Mouse (Mus musculus) forebrain, embryonic 11.5 days (tissue): Measurements from ENCODE around the gene Sec24c. TPM values are rescaled to one million over a fixed set of nuclear protein-coding genes. Genes with fewer than 3 reads are reported as not detected.

Experiments used
- ATAC-seq: fragments of 200-750 bp; cut with Nextera tagmentation; replicated peaks from 2 replicates; pipeline ENCODE4 v1.8.0; 2017; ENCODE audit warnings: moderate TSS enrichment; ENCODE audit not compliant: low FRiP score
- DNase-seq: peaks from one replicate; pipeline ENCODE4 v3.0.0-alpha.2; 2017; ENCODE audit warnings: low spot score
- H3K27ac ChIP-seq: fragments of 300-500 bp; sonication (generic); 2 replicates; pipeline ENCODE4 v1.5.1; 2014; ENCODE audit warnings: low read depth, low read length
- H3K27me3 ChIP-seq: fragments of 300-500 bp; sonication (generic); 2 replicates; pipeline ENCODE4 v1.6.1; 2014; ENCODE audit warnings: mild to moderate bottlenecking, low read length, mixed read lengths; ENCODE audit not compliant: control insufficient read depth, insufficient read depth
- H3K36me3 ChIP-seq: fragments of 300-500 bp; sonication (generic); 2 replicates; pipeline ENCODE4 v1.6.1; 2014; ENCODE audit warnings: mild to moderate bottlenecking, low read length, moderate library complexity, mixed read lengths; ENCODE audit not compliant: control insufficient read depth, insufficient read depth
- H3K4me1 ChIP-seq: fragments of 300-500 bp; sonication (generic); replicated peaks from 2 replicates; pipeline ENCODE4 v1.6.1; 2014; ENCODE audit warnings: low read length, mixed read lengths; ENCODE audit not compliant: control insufficient read depth, insufficient read depth
- H3K4me2 ChIP-seq: fragments of 300-500 bp; sonication (generic); 2 replicates; pipeline ENCODE4 v1.6.1; 2014; ENCODE audit warnings: low read depth, mild to moderate bottlenecking, low read length, moderate library complexity, mixed read lengths; ENCODE audit not compliant: severe bottlenecking
- H3K4me3 ChIP-seq: fragments of 300-500 bp; sonication (generic); 2 replicates; pipeline ENCODE4 v1.5.1; 2014; ENCODE audit warnings: low read depth, low read length
- H3K9ac ChIP-seq: fragments of 300-500 bp; sonication (generic); 2 replicates; pipeline ENCODE4 v1.6.1; 2014; ENCODE audit warnings: low read length
- H3K9me3 ChIP-seq: fragments of 300-500 bp; sonication (generic); 2 replicates; pipeline ENCODE4 v1.6.1; 2016; ENCODE audit warnings: low read length, mixed read lengths; ENCODE audit not compliant: control insufficient read depth
- WGBS: fragments of 180-500 bp; shearing (Covaris S2); extraction: QIAGEN DNeasy Blood & Tissue Kit; methylation state at CpG from one replicate; pipeline ENCODE4 v1.1.7; 2014; 5-methylcytosine and 5-hydroxymethylcytosine counted together
- polyA plus RNA-seq: library from polyadenylated mRNA; unstranded; fragments of >200 nt; fragmentation: Nextera tagmentation; extraction: Ambion mirVana; gene quantifications from 2 replicates; pipeline ENCODE4 v1.2.1, GENCODE M21; 2014

Sec24c gene
- polyA plus RNA-seq, 1 experiment from 2014 or later = 94.5 TPM

DNA sequence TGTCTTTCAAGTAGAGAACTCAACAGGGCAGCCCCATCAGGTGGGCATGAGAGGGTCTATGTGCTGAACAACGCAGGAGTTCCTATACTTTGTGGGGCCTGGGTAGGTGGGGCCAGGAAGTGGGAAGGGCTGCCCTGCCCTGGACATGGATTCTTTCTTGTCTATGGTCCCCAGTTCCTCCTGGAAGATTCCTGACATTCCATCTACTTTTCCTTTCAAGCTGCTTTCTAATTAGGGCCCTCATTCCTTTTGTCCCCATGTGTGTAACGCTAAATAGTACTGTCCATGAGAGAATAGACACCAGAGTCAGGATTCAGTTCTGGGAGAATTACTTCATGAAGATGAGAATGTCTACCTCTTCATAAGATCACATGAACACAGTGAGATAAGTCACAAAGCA lies 10.5 kb upstream of the Sec24c start:
- Histone ChIP-seq H3K4me1 (peaks cover 6% of the 10 kb centered on the region), H3K36me3 (no peaks in the 10 kb centered on the region), H3K9ac (no peak overlapping the region), H3K27me3 (peaks cover 2% of the 10 kb centered on the region; the same call in 1 of the 2 replicates), H3K9me3 (no peaks in the 10 kb centered on the region), H3K4me3 (no peak overlapping the region), H3K4me2 (no peak overlapping the region), H3K27ac (no peak overlapping the region)
- no peak for DNase-seq
- WGBS = 69% methylated on average over 2 of the region's 2 CpGs
- no peak for ATAC-seq

DNA sequence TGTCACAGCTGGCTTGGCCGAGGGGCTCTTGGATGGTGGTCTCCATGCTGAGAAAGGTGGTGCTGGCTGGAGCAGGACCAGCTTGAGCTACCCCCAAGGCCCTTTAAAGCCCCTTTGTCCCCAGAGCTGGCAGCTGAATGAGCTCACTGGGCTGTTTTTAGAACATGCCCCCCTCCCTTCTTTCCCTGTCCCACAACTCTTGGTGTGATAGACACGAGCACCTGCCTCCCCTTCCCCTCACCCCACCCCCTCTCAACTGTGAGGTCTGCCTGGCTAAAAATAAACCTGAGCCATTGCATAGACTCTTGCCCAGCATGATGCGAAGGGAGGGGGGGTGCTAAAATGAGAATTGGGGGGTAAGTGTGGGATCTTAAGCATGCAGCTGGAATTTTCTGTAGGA lies 9.7 kb upstream of the Sec24c start:
- 54% methylated on average over 3 of the region's 3 CpGs for WGBS

DNA sequence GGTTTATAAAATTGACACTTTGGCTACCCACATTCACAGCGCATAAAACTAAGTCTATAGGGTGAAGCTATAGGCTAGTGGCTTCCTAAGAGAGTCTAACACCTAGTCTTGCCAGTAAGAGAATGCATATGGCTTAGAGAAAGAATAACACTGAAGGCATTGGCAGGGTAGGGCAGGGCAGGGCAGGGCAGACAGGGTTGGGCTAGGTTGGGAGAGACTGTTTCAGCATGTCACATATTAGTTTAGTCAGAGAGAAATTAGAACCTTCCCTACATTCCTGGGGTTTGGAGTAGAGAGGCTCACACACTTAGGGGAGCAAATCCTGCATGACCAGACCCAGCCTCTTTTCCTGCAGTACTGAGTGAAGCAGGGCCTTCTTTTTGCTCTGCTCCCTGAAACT lies 6.6 kb upstream of the Sec24c start:
- H3K9ac ChIP-seq = no peak overlapping the region
- 76% methylated on average over 1 of the region's 1 CpGs for WGBS
- H3K4me1 ChIP-seq = no peaks in the 10 kb centered on the region
- H3K9me3 ChIP-seq = no peaks in the 10 kb centered on the region
- no peak overlapping the region for H3K27ac ChIP-seq
- H3K4me2 ChIP-seq = no peak overlapping the region
- DNase-seq = no peak
- peaks cover under 1% of the 10 kb centered on the region; the same call in 1 of the 2 replicates for H3K27me3 ChIP-seq
- ATAC-seq = no peak
- no peak overlapping the region for H3K4me3 ChIP-seq
- H3K36me3 ChIP-seq = no peaks in the 10 kb centered on the region

More for the DNA sequence above, 9.7 kb upstream of the Sec24c start:
- Histone ChIP-seq H3K36me3 (no peaks in the 10 kb centered on the region), H3K4me2 (no peak overlapping the region), H3K9me3 (no peaks in the 10 kb centered on the region), H3K27me3 (peaks cover 2% of the 10 kb centered on the region; the same call in 1 of the 2 replicates), H3K9ac (no peak overlapping the region), H3K27ac (no peak overlapping the region), H3K4me3 (no peak overlapping the region), H3K4me1 (peaks cover 6% of the 10 kb centered on the region)
- no peak for DNase-seq
- ATAC-seq = no peak

DNA sequence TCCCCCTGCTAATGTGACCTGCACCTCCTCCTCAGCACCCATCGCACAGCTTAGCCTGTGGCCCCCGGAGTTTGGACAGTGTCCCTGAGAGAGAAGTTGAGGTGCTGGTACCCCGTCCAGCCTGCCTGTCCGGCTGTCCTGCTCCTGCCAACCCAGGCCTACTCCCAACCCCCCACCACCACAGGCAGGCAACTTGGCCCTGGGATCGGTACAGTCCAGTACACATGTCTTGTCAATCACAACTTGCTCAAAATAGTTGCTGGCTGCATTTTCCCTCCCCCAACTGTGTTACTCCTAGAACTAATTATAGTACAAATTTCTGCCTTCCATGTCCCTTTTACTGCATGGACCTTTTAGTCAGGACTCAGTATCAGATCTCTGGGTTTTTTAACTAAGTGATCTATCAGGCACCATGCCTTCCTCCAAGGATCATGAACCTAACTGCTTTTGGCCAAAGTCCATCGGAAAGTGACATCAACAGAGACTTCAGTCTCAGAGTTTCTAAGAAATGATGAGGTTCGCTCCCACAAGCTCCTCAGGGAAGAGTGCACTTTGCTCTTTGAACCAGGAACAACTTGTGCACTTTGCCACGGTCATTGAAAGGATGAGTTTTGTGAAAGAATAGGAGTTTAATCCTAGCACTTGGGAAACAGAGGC lies 5.8 kb upstream of the Sec24c start, which contains the start of gene Synpo2l:
Gene Synpo2l, minus strand, starts transcription at position 201 of the 657 bp plus-strand sequence.
- no peak for DNase-seq
- no peaks in the 10 kb centered on the region for H3K36me3 ChIP-seq
- no peaks in the 10 kb centered on the region for H3K4me1 ChIP-seq
- no peak within 1 kb of the TSS for H3K4me2 ChIP-seq
- no peak within 1 kb of the TSS for H3K27ac ChIP-seq
- no peaks in the 10 kb centered on the region for H3K9me3 ChIP-seq
- no peak within 1 kb of the TSS for H3K4me3 ChIP-seq
- WGBS = 83% methylated on average over 8 of the region's 8 CpGs
- H3K9ac ChIP-seq = no peak within 1 kb of the TSS
- no peaks in the 10 kb centered on the region for H3K27me3 ChIP-seq
- no peak for ATAC-seq

DNA sequence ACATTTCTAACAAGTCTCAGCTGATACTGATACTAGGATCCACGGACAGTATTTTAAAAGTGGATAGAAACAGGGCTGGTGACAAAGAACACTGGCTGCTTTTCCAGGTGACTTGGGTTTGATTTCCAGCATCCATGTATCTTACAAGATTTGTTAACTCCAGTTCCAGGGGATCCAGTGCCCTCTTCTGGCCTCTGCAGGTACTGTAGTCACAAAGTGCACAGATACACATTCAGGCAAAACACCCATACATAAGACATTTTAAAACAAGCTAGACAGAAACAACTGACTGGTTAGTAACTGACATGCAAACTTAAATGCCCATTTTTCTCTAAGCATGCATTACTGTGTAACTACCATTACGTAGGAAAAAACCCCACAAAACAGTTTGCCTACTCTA lies 1.1 kb upstream of the Sec24c start:
- no peaks in the 10 kb centered on the region for H3K27me3 ChIP-seq
- 86% methylated on average over 2 of the region's 2 CpGs for WGBS
- no peaks in the 10 kb centered on the region for H3K4me1 ChIP-seq
- no peaks in the 10 kb centered on the region for H3K9me3 ChIP-seq
- H3K9ac ChIP-seq = no peak overlapping the region
- no peak overlapping the region for H3K4me2 ChIP-seq
- no peak overlapping the region for H3K4me3 ChIP-seq
- H3K36me3 ChIP-seq = no peaks in the 10 kb centered on the region; the same call in 1 of the 2 replicates
- H3K27ac ChIP-seq = no peak overlapping the region
- DNase-seq (peak; percentile 65), ATAC-seq (no peak)

DNA sequence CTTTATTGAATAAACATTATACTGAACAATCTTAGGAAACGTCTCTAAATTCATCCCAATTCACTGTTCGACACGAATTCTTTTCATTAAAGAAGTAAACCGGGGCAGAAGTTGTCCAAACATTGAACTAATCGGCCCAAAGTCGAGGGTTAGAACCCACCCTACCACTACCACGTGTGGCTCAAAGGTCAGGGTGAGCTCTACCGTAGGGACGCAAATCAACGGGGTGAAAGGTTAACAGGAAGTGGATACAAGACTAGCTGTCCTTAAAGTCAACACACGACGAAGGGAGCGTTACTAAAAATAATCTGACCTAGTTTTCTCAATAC lies 409 bp upstream of the Sec24c start:
- Histone ChIP-seq H3K4me2 (peak overlapping the region; percentile 62), H3K27me3 (no peaks in the 10 kb centered on the region), H3K4me3 (peak overlapping the region; percentile 82), H3K4me1 (no peaks in the 10 kb centered on the region), H3K9me3 (no peaks in the 10 kb centered on the region), H3K27ac (no peak overlapping the region), H3K36me3 (no peaks in the 10 kb centered on the region; the same call in 1 of the 2 replicates), H3K9ac (peak overlapping the region; percentile 39; the same call in 1 of the 2 replicates)
- WGBS = 16% methylated on average over 13 of the region's 13 CpGs
- ATAC-seq (peak; percentile 76), DNase-seq (no peak)

DNA sequence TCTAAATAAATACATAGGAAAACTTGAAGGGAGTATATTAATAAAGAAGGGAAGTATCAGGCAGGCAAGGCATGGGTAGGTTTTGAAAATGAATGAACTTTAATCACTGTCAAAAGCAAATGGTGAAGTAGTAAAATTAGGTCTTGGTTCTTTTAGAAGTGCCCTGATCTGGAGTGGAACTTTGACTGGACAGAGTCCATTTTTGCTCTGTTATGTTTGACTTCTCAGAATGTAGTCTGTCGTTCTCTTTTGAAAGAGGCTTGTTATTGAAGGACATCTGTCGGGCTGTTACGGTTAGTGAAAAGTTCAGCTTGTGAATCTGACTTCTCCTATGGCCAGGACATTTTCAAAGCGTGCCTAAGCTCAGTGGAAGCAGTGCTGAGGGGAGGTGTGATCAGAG lies 3.8 kb downstream of the Sec24c start:
- H3K36me3 ChIP-seq = peaks cover 5% of the 10 kb centered on the region; the same call in 1 of the 2 replicates
- no peak overlapping the region for H3K4me2 ChIP-seq
- no peak overlapping the region for H3K4me3 ChIP-seq
- H3K27me3 ChIP-seq = no peaks in the 10 kb centered on the region
- 94% methylated on average over 4 of the region's 4 CpGs for WGBS
- DNase-seq (no peak), ATAC-seq (no peak)
- no peak overlapping the region for H3K27ac ChIP-seq
- no peaks in the 10 kb centered on the region for H3K9me3 ChIP-seq
- no peaks in the 10 kb centered on the region for H3K4me1 ChIP-seq
- no peak overlapping the region for H3K9ac ChIP-seq

DNA sequence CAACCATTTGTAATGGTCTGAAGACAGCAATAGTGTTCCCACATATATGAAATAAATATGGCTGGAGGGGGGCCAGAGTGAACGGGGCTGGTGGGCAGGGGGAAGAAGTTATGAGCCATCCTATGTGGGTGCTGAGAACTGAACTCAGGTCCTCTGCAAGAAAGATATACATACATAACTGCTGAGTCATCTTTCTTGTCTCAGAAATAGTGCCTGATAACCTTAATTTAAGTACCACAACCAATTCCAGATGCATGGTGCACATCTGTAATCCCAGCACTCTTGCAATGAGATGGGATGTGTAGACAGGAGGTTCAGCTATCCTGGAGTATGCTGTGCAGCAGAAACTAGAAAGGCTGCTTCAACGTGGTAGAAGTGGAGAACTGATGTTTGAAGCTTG lies 7.6 kb downstream of the Sec24c start:
- no peak overlapping the region for H3K27ac ChIP-seq
- H3K9ac ChIP-seq = no peak overlapping the region
- H3K4me2 ChIP-seq = no peak overlapping the region
- H3K36me3 ChIP-seq = peaks cover 12% of the 10 kb centered on the region; the same call in 1 of the 2 replicates
- no peak for ATAC-seq
- H3K4me1 ChIP-seq = no peaks in the 10 kb centered on the region
- H3K4me3 ChIP-seq = no peak overlapping the region
- 94% methylated on average over 2 of the region's 2 CpGs for WGBS
- DNase-seq = no peak
- H3K27me3 ChIP-seq = no peaks in the 10 kb centered on the region
- H3K9me3 ChIP-seq = no peaks in the 10 kb centered on the region

DNA sequence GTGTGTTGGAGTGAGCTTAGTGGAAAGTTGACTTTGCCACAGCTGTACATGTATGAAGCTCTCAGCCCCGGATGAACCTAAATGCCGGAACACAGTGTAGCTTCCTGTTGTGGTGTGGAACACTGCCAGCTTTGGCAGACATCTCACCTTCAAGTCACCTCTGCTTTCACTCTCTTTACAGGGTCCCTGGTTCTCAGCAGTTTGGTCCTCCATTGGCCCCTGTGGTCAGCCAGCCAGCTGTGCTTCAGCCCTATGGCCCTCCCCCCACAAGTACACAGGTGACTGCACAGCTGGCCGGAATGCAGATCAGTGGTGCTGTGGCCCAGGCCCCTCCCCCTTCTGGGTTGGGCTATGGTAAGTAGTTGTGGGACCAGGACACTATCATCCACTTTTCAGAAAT lies 8.4 kb downstream of the Sec24c start:
- H3K4me3 ChIP-seq = no peak overlapping the region
- no peaks in the 10 kb centered on the region for H3K27me3 ChIP-seq
- no peak overlapping the region for H3K4me2 ChIP-seq
- DNase-seq = no peak
- H3K36me3 ChIP-seq = peaks cover 12% of the 10 kb centered on the region; the same call in 1 of the 2 replicates
- no peak for ATAC-seq
- no peaks in the 10 kb centered on the region for H3K4me1 ChIP-seq
- no peak overlapping the region for H3K27ac ChIP-seq
- WGBS = 85% methylated on average over 3 of the region's 3 CpGs
- no peak overlapping the region for H3K9ac ChIP-seq
- H3K9me3 ChIP-seq = no peaks in the 10 kb centered on the region
